Mouse (Mus musculus): ENCODE data around the gene Atp10b. TPM values are rescaled to one million over a fixed set of nuclear protein-coding genes. Genes with fewer than 3 reads are reported as not detected.

The Atp10b gene
- polyA plus RNA-seq, 1 experiment from 2014 or later: 0.29 TPM

- Histone ChIP-seq H3K4me3 (no peak overlapping the region), H3K4me1 (no peaks in the 10 kb centered on the region), H3K36me3 (no peaks in the 10 kb centered on the region), H3K4me2 (no peak overlapping the region), H3K27ac (no peak overlapping the region), H3K9me3 (no peaks in the 10 kb centered on the region), H3K9ac (no peak overlapping the region), H3K27me3 (no peaks in the 10 kb centered on the region)
- 41% methylated on average over 3 of the region's 3 CpGs for WGBS
- 0 out of 2 replicates have a peak, but pooled peaks have one; percentile 42 for ATAC-seq (ENCODE audit: borderline replicate concordance, extremely low read depth, low FRiP score, low TSS enrichment)
Measured at GRCm38 (mm10) chr11:43263548-43264218, 114.0 kb downstream of the Atp10b start.

- 73% methylated on average over 3 of the region's 3 CpGs for WGBS
- no peak overlapping the region for H3K27ac ChIP-seq
- no peak overlapping the region for H3K4me2 ChIP-seq
- no peak for ATAC-seq (ENCODE audit: borderline replicate concordance, extremely low read depth, low FRiP score, low TSS enrichment)
- H3K9me3 ChIP-seq: no peaks in the 10 kb centered on the region
- no peaks in the 10 kb centered on the region for H3K4me1 ChIP-seq
- no peak overlapping the region for H3K4me3 ChIP-seq
- no peaks in the 10 kb centered on the region for H3K36me3 ChIP-seq
- no peaks in the 10 kb centered on the region for H3K27me3 ChIP-seq
- no peak overlapping the region for H3K9ac ChIP-seq
Measured at GRCm38 (mm10) chr11:43267505-43267904, 117.8 kb downstream of the Atp10b start.

DNA sequence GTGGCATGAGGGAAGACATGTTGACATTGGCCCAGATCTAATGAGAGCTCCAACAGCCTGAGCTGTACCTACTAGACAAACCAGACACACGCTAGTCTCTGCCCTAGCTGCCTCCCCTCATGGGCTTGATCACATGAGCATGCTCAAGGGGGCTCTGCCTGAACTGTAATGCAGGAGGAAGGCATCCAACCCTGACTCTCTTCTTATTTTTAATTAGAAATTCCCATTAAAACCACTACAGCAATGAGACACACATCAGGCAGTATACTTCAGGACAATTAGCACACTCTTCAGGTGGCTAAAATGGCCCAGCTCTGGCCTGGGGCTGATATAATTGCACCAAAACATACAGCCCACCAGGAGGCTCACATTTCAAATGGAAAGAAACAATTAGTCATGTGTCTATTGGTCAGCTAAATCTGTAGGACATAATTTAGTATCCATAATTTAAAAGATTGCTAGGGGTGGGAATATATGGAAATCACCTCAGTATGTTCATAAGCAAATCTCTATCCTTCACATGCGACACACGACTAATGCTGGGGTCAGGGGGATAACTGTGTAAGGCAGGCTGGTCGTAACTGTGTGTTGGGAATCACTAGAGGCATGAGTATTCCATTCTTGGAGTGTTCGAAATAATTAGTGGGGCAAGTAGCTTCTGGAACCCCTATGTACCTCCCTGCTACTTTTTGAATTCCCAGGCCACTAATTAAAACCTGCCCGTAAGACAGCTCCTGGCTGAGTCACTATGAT is 120.0 kb downstream of the Atp10b start:
- no peaks in the 10 kb centered on the region for H3K27me3 ChIP-seq
- H3K9ac ChIP-seq: no peak overlapping the region
- no peak overlapping the region for H3K27ac ChIP-seq
- H3K4me2 ChIP-seq: no peak overlapping the region
- ATAC-seq (ENCODE audit: borderline replicate concordance, extremely low read depth, low FRiP score, low TSS enrichment): no peak
- H3K4me1 ChIP-seq: no peaks in the 10 kb centered on the region
- 81% methylated on average over 6 of the region's 6 CpGs for WGBS
- no peaks in the 10 kb centered on the region for H3K36me3 ChIP-seq
- H3K4me3 ChIP-seq: no peak overlapping the region
- no peaks in the 10 kb centered on the region for H3K9me3 ChIP-seq

DNA sequence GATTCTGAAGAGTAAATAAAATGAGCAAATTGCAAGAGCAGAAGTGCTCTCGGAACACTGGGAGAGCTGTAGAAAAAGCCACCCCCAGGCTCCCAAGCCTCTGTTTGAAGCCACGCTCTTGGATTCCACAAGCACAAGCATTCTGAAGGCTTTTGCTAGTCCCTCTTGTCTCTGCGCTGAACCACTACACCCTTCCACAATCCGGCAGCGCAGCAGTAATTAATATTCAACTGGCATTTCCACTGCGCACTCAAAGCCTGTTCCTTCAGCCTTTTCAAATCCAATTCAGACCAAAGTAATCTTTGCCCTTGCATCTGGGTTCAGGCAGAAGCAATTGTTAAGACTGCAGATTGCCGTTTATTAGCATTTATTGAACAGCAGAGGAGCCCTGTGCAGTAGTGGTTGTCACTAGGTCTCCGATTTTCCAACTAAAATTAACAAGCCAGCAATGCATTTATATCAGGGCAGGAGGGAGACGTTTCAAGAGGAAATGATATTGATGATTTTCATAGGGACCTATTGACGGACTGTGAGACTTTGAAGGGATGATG is 120.7 kb downstream of the Atp10b start:
- 80% methylated on average over 10 of the region's 10 CpGs for WGBS

DNA sequence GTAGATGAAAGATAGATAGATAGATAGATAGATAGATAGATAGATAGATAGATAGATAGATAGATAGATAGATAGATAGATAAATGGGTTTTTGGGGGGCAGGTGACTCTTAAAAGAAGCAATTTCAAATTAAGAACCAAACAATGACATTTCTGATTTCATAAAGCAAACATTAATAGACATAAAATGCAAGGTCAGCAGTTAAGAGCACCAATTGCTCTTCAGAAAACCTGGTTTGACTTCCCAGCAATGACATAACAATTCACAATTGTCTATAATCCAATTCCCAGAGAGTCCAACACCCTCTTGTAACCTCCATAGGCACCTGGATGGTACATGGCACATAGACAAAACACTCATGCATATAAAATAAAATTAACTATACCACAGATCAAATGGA is 124.2 kb downstream of the Atp10b start:
- no peak overlapping the region for H3K27ac ChIP-seq
- H3K4me1 ChIP-seq: no peaks in the 10 kb centered on the region
- no peak overlapping the region for H3K4me3 ChIP-seq
- no peaks in the 10 kb centered on the region for H3K27me3 ChIP-seq
- no peaks in the 10 kb centered on the region for H3K9me3 ChIP-seq
- ATAC-seq (ENCODE audit: borderline replicate concordance, extremely low read depth, low FRiP score, low TSS enrichment): no peak
- no peak overlapping the region for H3K9ac ChIP-seq
- H3K36me3 ChIP-seq: no peaks in the 10 kb centered on the region
- H3K4me2 ChIP-seq: no peak overlapping the region

More for the DNA sequence above, 120.7 kb downstream of the Atp10b start:
- H3K9me3 ChIP-seq: no peaks in the 10 kb centered on the region
- H3K27ac ChIP-seq: no peak overlapping the region
- no peak for ATAC-seq (ENCODE audit: borderline replicate concordance, extremely low read depth, low FRiP score, low TSS enrichment)
- no peaks in the 10 kb centered on the region for H3K27me3 ChIP-seq
- no peaks in the 10 kb centered on the region for H3K4me1 ChIP-seq
- H3K4me3 ChIP-seq: no peak overlapping the region
- H3K9ac ChIP-seq: no peak overlapping the region
- H3K4me2 ChIP-seq: no peak overlapping the region
- H3K36me3 ChIP-seq: no peaks in the 10 kb centered on the region

DNA sequence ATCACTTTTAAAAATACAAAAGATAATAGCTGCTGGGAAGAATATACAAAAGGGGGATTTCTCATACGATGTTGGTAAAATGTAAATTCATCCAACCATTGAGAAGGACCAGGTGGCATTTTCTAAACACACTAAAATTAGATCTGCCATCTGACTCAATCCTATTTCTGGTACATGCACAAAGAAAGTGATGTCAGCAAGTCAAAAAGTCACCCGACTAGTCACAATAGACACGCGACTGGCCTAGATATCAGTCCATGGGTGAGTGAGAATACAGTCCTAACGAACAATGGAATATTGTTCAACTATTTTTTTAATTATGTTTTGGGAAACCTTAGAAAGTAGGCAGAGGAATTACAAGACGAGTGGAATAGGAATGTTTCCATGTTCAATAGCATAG is 147.9 kb downstream of the Atp10b start:
- Histone ChIP-seq H3K4me2 (no peak overlapping the region), H3K36me3 (no peaks in the 10 kb centered on the region), H3K4me1 (no peaks in the 10 kb centered on the region), H3K9me3 (no peaks in the 10 kb centered on the region), H3K27ac (no peak overlapping the region), H3K27me3 (no peaks in the 10 kb centered on the region), H3K9ac (no peak overlapping the region), H3K4me3 (no peak overlapping the region)
- WGBS: 83% methylated on average over 6 of the region's 6 CpGs
- ATAC-seq (ENCODE audit: borderline replicate concordance, extremely low read depth, low FRiP score, low TSS enrichment): no peak

GRCm38 (mm10) chr11:43311000-43311399 is 161.3 kb downstream of the Atp10b start:
- no peak for ATAC-seq (ENCODE audit: borderline replicate concordance, extremely low read depth, low FRiP score, low TSS enrichment)
- Histone ChIP-seq H3K27ac (no peak overlapping the region), H3K27me3 (no peaks in the 10 kb centered on the region), H3K4me2 (no peak overlapping the region), H3K9me3 (no peaks in the 10 kb centered on the region), H3K4me1 (no peaks in the 10 kb centered on the region), H3K9ac (no peak overlapping the region), H3K36me3 (no peaks in the 10 kb centered on the region), H3K4me3 (no peak overlapping the region)
- 57% methylated on average over 1 of the region's 1 CpGs for WGBS

Other genes starting within 250 kb of the Atp10b start
- gene Gm9972, start 114.1 kb upstream of the Atp10b start, polyA plus RNA-seq (2015; fragmentation: Nextera tagmentation; extraction: Ambion mirVana): 0.16 TPM in 1 of 2 replicates, not detected in the other